Mouse (Mus musculus) spleen, adult 18-20 months (tissue): ENCODE results near the gene Ssbp3.

ENCODE experiments used
- DNase-seq, 2 experiments: peaks; one replicate each; pipeline ENCODE4 v3.0.0; 2022; ENCODE audit warnings: mixed read lengths in 2 of 2

Gene Ssbp3

GRCm38 (mm10) chr4:106935583-106935935 is 25.1 kb downstream of the Ssbp3 start:
- no peak for DNase-seq

GRCm38 (mm10) chr4:106936041-106936440 is 25.5 kb downstream of the Ssbp3 start:
- DNase-seq = no peak

GRCm38 (mm10) chr4:106936741-106937140 is 26.2 kb downstream of the Ssbp3 start:
- DNase-seq = no peak

GRCm38 (mm10) chr4:106938506-106939222 is 28.2 kb downstream of the Ssbp3 start:
- no peak for DNase-seq

- no peak for DNase-seq
Observed at GRCm38 (mm10) chr4:106939223-106939918, 28.9 kb downstream of the Ssbp3 start.

- DNase-seq = no peak
Observed at GRCm38 (mm10) chr4:106939919-106940227, 29.4 kb downstream of the Ssbp3 start.

GRCm38 (mm10) chr4:106940945-106941344 is 30.4 kb downstream of the Ssbp3 start:
- DNase-seq = no peak

GRCm38 (mm10) chr4:106941475-106941874 is 31.0 kb downstream of the Ssbp3 start:
- no peak for DNase-seq

- no peak for DNase-seq
Observed at GRCm38 (mm10) chr4:106942491-106942890, 32.0 kb downstream of the Ssbp3 start.

GRCm38 (mm10) chr4:106943627-106944026 is 33.1 kb downstream of the Ssbp3 start:
- no peak for DNase-seq

- DNase-seq = no peak
Observed at GRCm38 (mm10) chr4:106944898-106945297, 34.4 kb downstream of the Ssbp3 start.

- DNase-seq = no peak
Observed at GRCm38 (mm10) chr4:106947741-106948140, 37.2 kb downstream of the Ssbp3 start.

- DNase-seq = no peak
Observed at GRCm38 (mm10) chr4:106948546-106948945, 38.0 kb downstream of the Ssbp3 start.

- no peak for DNase-seq
Observed at GRCm38 (mm10) chr4:106949200-106949599, 38.7 kb downstream of the Ssbp3 start.

GRCm38 (mm10) chr4:106950801-106951200 is 40.3 kb downstream of the Ssbp3 start:
- DNase-seq = no peak

- no peak for DNase-seq
Observed at GRCm38 (mm10) chr4:106951455-106951854, 41.0 kb downstream of the Ssbp3 start.

GRCm38 (mm10) chr4:106953221-106953620 is 42.7 kb downstream of the Ssbp3 start:
- DNase-seq = no peak

- DNase-seq = no peak
Observed at GRCm38 (mm10) chr4:106953760-106954159, 43.3 kb downstream of the Ssbp3 start.

GRCm38 (mm10) chr4:106955729-106956712 is 45.5 kb downstream of the Ssbp3 start:
- DNase-seq = no peak

- no peak for DNase-seq
Observed at GRCm38 (mm10) chr4:106958117-106958516, 47.6 kb downstream of the Ssbp3 start.

- DNase-seq = no peak
Observed at GRCm38 (mm10) chr4:106958561-106958960, 48.1 kb downstream of the Ssbp3 start.

- DNase-seq = no peak
Observed at GRCm38 (mm10) chr4:106959506-106960302, 49.2 kb downstream of the Ssbp3 start.

- no peak for DNase-seq
Observed at GRCm38 (mm10) chr4:106960476-106960875, 50.0 kb downstream of the Ssbp3 start.
